ENCODE assay signal across 14 mouse cellular contexts in genomic region chr14:32016466-32016865, GRCm38 (mm10). TPM values are rescaled to one million over a fixed set of nuclear protein-coding genes. Genes with fewer than 3 reads are reported as not detected.
DNase-seq lines count a peak whose midpoint lies in the region; ATAC-seq and TF ChIP-seq lines count a peak whose summit lies in the region.
"Had no signal": no experiment of that assay in that cellular context is flagged by ENCODE, and none has a peak within 500 bp of the region (broad histone marks: within the 10 kb centered on the region; RNA-seq: fewer than 3 reads in every experiment).

No protein-coding gene starts in this region.

- no peak for TF ChIP-seq CTCF in left cerebral cortex, adult 2 months (IDR thresholded peaks at IDR 0.05)

- no peaks in the 10 kb centered on the region for H3K27me3 ChIP-seq in hindbrain, embryonic 14.5 days (ENCODE audit: control insufficient read depth, insufficient read depth, low read length)
- H3K27me3 ChIP-seq in midbrain, embryonic 10.5 days (ENCODE audit: low read depth, poor library complexity, severe bottlenecking) = no peaks in the 10 kb centered on the region
- no peaks in the 10 kb centered on the region for H3K27me3 ChIP-seq in neural tube, embryonic 15.5 days (replicated peaks)
- H3K27me3 ChIP-seq: embryonic facial prominence, embryonic 12.5 days; heart, embryonic 13.5 days had no signal

- H3K4me2 ChIP-seq in hindbrain, embryonic 14.5 days (replicated peaks) = 0 out of 2 replicates have a peak overlapping the region, but pooled peaks have one; percentile 23
- peak overlapping the region; percentile 37; the same call in 1 of the 2 replicates for H3K4me2 ChIP-seq in neural tube, embryonic 15.5 days
- H3K4me2 ChIP-seq: embryonic facial prominence, embryonic 12.5 days had no signal

- intact Hi-C loops in left cerebral cortex, adult 2 months (cut with DNase I) = no loop called here

- H3K4me3 ChIP-seq in left cerebral cortex, adult 2 months = no peak overlapping the region
- no peak overlapping the region for H3K4me3 ChIP-seq in hindbrain, embryonic 14.5 days (replicated peaks; ENCODE audit: low read length)
- H3K4me3 ChIP-seq in midbrain, embryonic 10.5 days = peak overlapping the region; percentile 28; the same call in 1 of the 2 replicates
- no peak overlapping the region for H3K4me3 ChIP-seq in neural tube, embryonic 15.5 days (replicated peaks)
- H3K4me3 ChIP-seq: embryonic facial prominence, embryonic 12.5 days; heart, embryonic 13.5 days; myocyte had no signal

- no peaks in the 10 kb centered on the region for H3K9me3 ChIP-seq in hindbrain, embryonic 14.5 days (ENCODE audit: control insufficient read depth, low read length)
- H3K9me3 ChIP-seq in midbrain, embryonic 10.5 days (replicated peaks) = no peaks in the 10 kb centered on the region
- no peaks in the 10 kb centered on the region for H3K9me3 ChIP-seq in neural tube, embryonic 15.5 days (replicated peaks)
- H3K9me3 ChIP-seq: embryonic facial prominence, embryonic 12.5 days; heart, embryonic 13.5 days had no signal

- peak overlapping the region; percentile 60 for H3K27ac ChIP-seq in left cerebral cortex, adult 2 months
- H3K27ac ChIP-seq in hindbrain, embryonic 14.5 days = peak overlapping the region; percentile 84
- H3K27ac ChIP-seq in midbrain, embryonic 10.5 days (replicated peaks) = peak overlapping the region; percentile 78
- H3K27ac ChIP-seq in neural tube, embryonic 15.5 days (replicated peaks) = peak overlapping the region; percentile 75
- H3K27ac ChIP-seq: embryonic facial prominence, embryonic 12.5 days; heart, embryonic 13.5 days had no signal

- 75% methylated on average over 3 of the region's 3 CpGs for WGBS in hindbrain, embryonic 14.5 days
- WGBS in midbrain, embryonic 10.5 days = 82% methylated on average over 3 of the region's 3 CpGs
- WGBS in neural tube, embryonic 15.5 days = 70% methylated on average over 3 of the region's 3 CpGs

- H3K9ac ChIP-seq in hindbrain, embryonic 14.5 days = no peak overlapping the region
- no peak overlapping the region for H3K9ac ChIP-seq in neural tube, embryonic 15.5 days (replicated peaks)
- H3K9ac ChIP-seq: embryonic facial prominence, embryonic 12.5 days; heart, embryonic 13.5 days; liver, postnatal 0 days had no signal

- H3K4me1 ChIP-seq in hindbrain, embryonic 14.5 days (replicated peaks; ENCODE audit: control insufficient read depth, insufficient read depth, low read length) = peaks cover 15% of the 10 kb centered on the region
- H3K4me1 ChIP-seq in midbrain, embryonic 10.5 days = peaks cover 17% of the 10 kb centered on the region
- peaks cover 13% of the 10 kb centered on the region for H3K4me1 ChIP-seq in neural tube, embryonic 15.5 days

- DNase-seq in left cerebral cortex, adult 2 months (ENCODE audit: extremely low spot score in 1 of 2, low spot score in 2 of 2) = no peak
- no peak for DNase-seq in left cerebral cortex, adult 11 months (ENCODE audit: low spot score)
- no peak for DNase-seq in hindbrain, embryonic 14.5 days (ENCODE audit: low spot score)
- no peak for DNase-seq in midbrain, embryonic 10.5 days (ENCODE audit: low spot score)
- no peak for DNase-seq in urinary bladder, adult 2 months (ENCODE audit: low spot score)
- no peak for DNase-seq in adrenal gland, adult 2 months
- DNase-seq in lung, postnatal 36 days = no peak
- DNase-seq: cerebellum, adult 8-10 months; gastrocnemius, postnatal 25 days; liver, postnatal 0 days had no signal

- no peak for ATAC-seq in hindbrain, embryonic 14.5 days (ENCODE audit: low FRiP score)
- 0 out of 2 replicates have a peak, but pooled peaks have one; percentile 18 for ATAC-seq in neural tube, embryonic 15.5 days (ENCODE audit: low FRiP score)
- ATAC-seq: liver, postnatal 0 days had no signal

- no peaks in the 10 kb centered on the region for H3K36me3 ChIP-seq in hindbrain, embryonic 14.5 days (replicated peaks; ENCODE audit: control insufficient read depth, insufficient read depth)
- no peaks in the 10 kb centered on the region for H3K36me3 ChIP-seq in midbrain, embryonic 10.5 days
- H3K36me3 ChIP-seq in neural tube, embryonic 15.5 days = no peaks in the 10 kb centered on the region
- H3K36me3 ChIP-seq: embryonic facial prominence, embryonic 12.5 days; heart, embryonic 13.5 days had no signal

RNA-seq across cellular contexts. Expression of gene Galnt15, which starts 12.3 kb away (rescaled TPM):
- 1 to 10 TPM; 2.1 to 2.2 TPM for total RNA-seq in left cerebral cortex, adult 2 months (2021)
- 0.47 and 0.51 TPM in 2 replicates for polyA plus RNA-seq in hindbrain, embryonic 14.5 days (2014; fragmentation: Nextera tagmentation; extraction: Ambion mirVana)
- polyA plus RNA-seq in midbrain, embryonic 10.5 days (2016; fragmentation: Nextera tagmentation; extraction: Ambion mirVana) = 0.10 and 0.11 TPM in 2 replicates
- polyA plus RNA-seq in neural tube, embryonic 15.5 days (2015; fragmentation: Nextera tagmentation; extraction: Ambion mirVana) = 0.38 and 0.52 TPM in 2 replicates
- polyA plus RNA-seq in urinary bladder, adult 2 months (2012; rRNA removed) = 14.0 and 20.8 TPM in 2 replicates
- 10 to 100 TPM in 1 of 2 experiments, 1 to 10 TPM in 1; 5.2 to 14.5 TPM for total RNA-seq in adrenal gland, adult 2 months (2021)
- polyA plus RNA-seq in adrenal gland, adult 2 months (2012; rRNA removed) = 3.6 and 4.8 TPM in 2 replicates
- polyA plus RNA-seq: myocyte had no signal
